25 mouse cellular contexts compared by ENCODE assay signal in genomic region chr11:102494063-102494650, GRCm38 (mm10). TPM values are rescaled to one million over a fixed set of nuclear protein-coding genes. Genes with fewer than 3 reads are reported as not detected.
DNase-seq lines count a peak whose midpoint lies in the region; ATAC-seq lines count a peak whose summit lies in the region.
"Had no signal": no experiment of that assay in that cellular context is flagged by ENCODE, and none has a peak within 500 bp of the region (broad histone marks: within the 10 kb centered on the region; RNA-seq: fewer than 3 reads in every experiment).

No protein-coding gene starts in this region.

- peak overlapping the region; percentile 33 to 59 for H3K27ac ChIP-seq in heart, embryonic 14.5 days (replicated peaks in 1 of 2; ENCODE audit: control insufficient read depth in 1 of 2, insufficient read depth in 1 of 2, low read depth in 2 of 2, low read length in 2 of 2)
- H3K27ac ChIP-seq: embryonic facial prominence, embryonic 12.5 days; hindbrain, embryonic 14.5 days; left cerebral cortex, adult 2 months; limb, embryonic 15.5 days; liver, embryonic 14.5 days; neural tube, embryonic 12.5 days had no signal

- H3K4me1 ChIP-seq in heart, embryonic 14.5 days (ENCODE audit: control insufficient read depth in 2 of 2, insufficient read depth in 2 of 2, low read length in 2 of 2): peaks cover 10 to 16% of the 10 kb centered on the region in 2 experiments
- H3K4me1 ChIP-seq: embryonic facial prominence, embryonic 12.5 days; limb, embryonic 15.5 days; neural tube, embryonic 12.5 days had no signal

- WGBS in heart, embryonic 14.5 days: 59% methylated on average over 7 of the region's 7 CpGs

- no peak for ATAC-seq in heart, embryonic 14.5 days (ENCODE audit: insufficient number of reproducible peaks, insufficient read depth, low FRiP score, low read depth)
- ATAC-seq: inflammation-experienced regulatory T-cells, adult 6 months had no signal

- DNase-seq in heart, adult 8-10 months (ENCODE audit: low spot score): peak; percentile 19
- no peak for DNase-seq in heart, postnatal 4 days
- DNase-seq in R1 (ENCODE audit: low read depth, low spot score): peak; percentile 55
- no peak for DNase-seq in lung, postnatal 4 days
- DNase-seq in spleen, postnatal 14 days (ENCODE audit: low spot score in 2 of 2): no peak
- DNase-seq in thymus, postnatal 10 days (ENCODE audit: low spot score in 2 of 2): no peak
- DNase-seq: adrenal gland, adult 2 months; cerebellum, adult 11 months; cerebellum, postnatal 14 days; kidney, adult 18-20 months; layer of hippocampus, adult 9-11 months; left cerebral cortex, postnatal 4 days; lung, embryonic 14.5 days; lung, postnatal 36 days; midbrain, embryonic 14.5 days; right cerebral cortex, postnatal 25 days; thymus, postnatal 25 days had no signal

- no peak overlapping the region for H3K4me2 ChIP-seq in heart, embryonic 14.5 days (ENCODE audit: low read length)
- H3K4me2 ChIP-seq: embryonic facial prominence, embryonic 12.5 days; hindbrain, embryonic 14.5 days; limb, embryonic 15.5 days; lung, embryonic 14.5 days; neural tube, embryonic 12.5 days had no signal

- no peak overlapping the region for H3K4me3 ChIP-seq in heart, embryonic 14.5 days (ENCODE audit: control insufficient read depth in 1 of 2, insufficient read depth in 1 of 2, low read depth in 1 of 2, low read length in 2 of 2)
- H3K4me3 ChIP-seq: embryonic facial prominence, embryonic 12.5 days; left cerebral cortex, adult 2 months; limb, embryonic 15.5 days; neural tube, embryonic 12.5 days had no signal

- no peak overlapping the region for H3K9ac ChIP-seq in heart, embryonic 14.5 days (ENCODE audit: low read length)
- H3K9ac ChIP-seq: embryonic facial prominence, embryonic 12.5 days; hindbrain, embryonic 14.5 days; limb, embryonic 15.5 days; liver, embryonic 14.5 days; lung, embryonic 14.5 days; neural tube, embryonic 12.5 days had no signal

- H3K9me3 ChIP-seq in heart, embryonic 14.5 days (ENCODE audit: control insufficient read depth, low read length): no peaks in the 10 kb centered on the region
- H3K9me3 ChIP-seq: embryonic facial prominence, embryonic 12.5 days; limb, embryonic 15.5 days; neural tube, embryonic 12.5 days had no signal

- H3K36me3 ChIP-seq in heart, embryonic 14.5 days (ENCODE audit: control insufficient read depth, insufficient read depth, low read length): peaks cover 32% of the 10 kb centered on the region

- H3K27me3 ChIP-seq in heart, embryonic 14.5 days (ENCODE audit: control insufficient read depth, insufficient read depth, low read length): no peaks in the 10 kb centered on the region
- H3K27me3 ChIP-seq: embryonic facial prominence, embryonic 12.5 days; limb, embryonic 15.5 days; neural tube, embryonic 12.5 days had no signal

RNA-seq across cellular contexts. Expression of gene Itga2b, which starts 24.2 kb away (rescaled TPM):
- 1 to 10 TPM; 3.4 to 7.2 (median 4.4) TPM for total RNA-seq in heart, adult 8-10 months (2022)
- 1 to 10 TPM; 4.2 to 5.4 TPM for total RNA-seq in heart, postnatal 4 days (2021)
- polyA plus RNA-seq in heart, embryonic 14.5 days (2014; fragmentation: Nextera tagmentation; extraction: Ambion mirVana): 6.7 and 6.8 TPM in 2 replicates

RNA-seq across cellular contexts. Expression of gene Fam171a2, which starts 46.7 kb away (rescaled TPM):
- total RNA-seq in heart, adult 8-10 months (2022): 1 to 10 TPM; 2.5 to 5.4 (median 3.6) TPM
- 10 to 100 TPM; 30.2 to 30.5 TPM for total RNA-seq in heart, postnatal 4 days (2021)
- polyA plus RNA-seq in heart, embryonic 14.5 days (2014; fragmentation: Nextera tagmentation; extraction: Ambion mirVana): 4.6 and 7.9 TPM in 2 replicates
- polyA plus RNA-seq: inflammation-experienced regulatory T-cells, adult 6 months had no signal

Comparison
In these comparisons a context has a peak if more than half of its experiments do, and no peak if none do; other contexts are left out.
1. DNase-seq: peak in heart, adult 8-10 months (single experiment) and R1 (single experiment); none in heart, postnatal 4 days (single experiment), lung, postnatal 4 days (0 of 2), spleen, postnatal 14 days (0 of 2) and thymus, postnatal 10 days (0 of 2).
2. RNA of gene Fam171a2, which starts 46.7 kb away (total RNA-seq): 30.2 to 30.5 TPM in heart, postnatal 4 days; 2.5 to 5.4 TPM in heart, adult 8-10 months; every median in the first group is over 4 times any median in the second.